Mouse (Mus musculus): Measurements from ENCODE around the gene Dgat2.

Gene Dgat2

GRCm38 (mm10) chr7:99193926-99194325 lies 11.4 kb upstream of the Dgat2 start:
- no peak for DNase-seq (ENCODE audit: extremely low read depth, low read depth, low spot score)

GRCm38 (mm10) chr7:99191411-99191810 lies 8.9 kb upstream of the Dgat2 start:
- peak; percentile 70 for DNase-seq (ENCODE audit: extremely low read depth, low read depth, low spot score)

GRCm38 (mm10) chr7:99189885-99190284 lies 7.4 kb upstream of the Dgat2 start:
- no peak for DNase-seq (ENCODE audit: extremely low read depth, low read depth, low spot score)

GRCm38 (mm10) chr7:99188630-99189029 lies 6.1 kb upstream of the Dgat2 start:
- peak; percentile 65 for DNase-seq (ENCODE audit: extremely low read depth, low read depth, low spot score)

GRCm38 (mm10) chr7:99187451-99187850 lies 4.9 kb upstream of the Dgat2 start:
- no peak for DNase-seq (ENCODE audit: extremely low read depth, low read depth, low spot score)

- no peak for DNase-seq (ENCODE audit: extremely low read depth, low read depth, low spot score)
Observed at GRCm38 (mm10) chr7:99185405-99185804, 2.9 kb upstream of the Dgat2 start.

- no peak for DNase-seq (ENCODE audit: extremely low read depth, low read depth, low spot score)
Observed at GRCm38 (mm10) chr7:99183751-99184150, 1.2 kb upstream of the Dgat2 start.

GRCm38 (mm10) chr7:99181619-99182431 lies 694 bp downstream of the Dgat2 start:
- no peak for DNase-seq (ENCODE audit: extremely low read depth, low read depth, low spot score)

- no peak for DNase-seq (ENCODE audit: extremely low read depth, low read depth, low spot score)
Observed at GRCm38 (mm10) chr7:99180162-99180561, 2.4 kb downstream of the Dgat2 start.

- DNase-seq (ENCODE audit: extremely low read depth, low read depth, low spot score): no peak
Observed at GRCm38 (mm10) chr7:99179271-99179670, 3.2 kb downstream of the Dgat2 start.

- DNase-seq (ENCODE audit: extremely low read depth, low read depth, low spot score): no peak
Observed at GRCm38 (mm10) chr7:99177386-99177785, 5.1 kb downstream of the Dgat2 start.

- no peak for DNase-seq (ENCODE audit: extremely low read depth, low read depth, low spot score)
Observed at GRCm38 (mm10) chr7:99175666-99176065, 6.9 kb downstream of the Dgat2 start.

GRCm38 (mm10) chr7:99175118-99175517 lies 7.4 kb downstream of the Dgat2 start:
- DNase-seq (ENCODE audit: extremely low read depth, low read depth, low spot score): peak; percentile 90

- no peak for DNase-seq (ENCODE audit: extremely low read depth, low read depth, low spot score)
Observed at GRCm38 (mm10) chr7:99174006-99174405, 8.5 kb downstream of the Dgat2 start.

- DNase-seq (ENCODE audit: extremely low read depth, low read depth, low spot score): no peak
Observed at GRCm38 (mm10) chr7:99172898-99173297, 9.6 kb downstream of the Dgat2 start.

GRCm38 (mm10) chr7:99171730-99172463 lies 10.6 kb downstream of the Dgat2 start:
- DNase-seq (ENCODE audit: extremely low read depth, low read depth, low spot score): no peak

GRCm38 (mm10) chr7:99170519-99170918 lies 12.0 kb downstream of the Dgat2 start:
- DNase-seq (ENCODE audit: extremely low read depth, low read depth, low spot score): no peak

GRCm38 (mm10) chr7:99169717-99170403 lies 12.7 kb downstream of the Dgat2 start:
- no peak for DNase-seq (ENCODE audit: extremely low read depth, low read depth, low spot score)

- no peak for DNase-seq (ENCODE audit: extremely low read depth, low read depth, low spot score)
Observed at GRCm38 (mm10) chr7:99168756-99169155, 13.8 kb downstream of the Dgat2 start.

GRCm38 (mm10) chr7:99167939-99168338 lies 14.6 kb downstream of the Dgat2 start:
- peak; percentile 89 for DNase-seq (ENCODE audit: extremely low read depth, low read depth, low spot score)

- DNase-seq (ENCODE audit: extremely low read depth, low read depth, low spot score): no peak
Observed at GRCm38 (mm10) chr7:99166159-99166558, 16.4 kb downstream of the Dgat2 start.
